Mouse (Mus musculus) layer of hippocampus, adult 18-20 months (tissue): Measurements from ENCODE around the gene Kif26a. TPM values are rescaled to one million over a fixed set of nuclear protein-coding genes. Genes with fewer than 3 reads are reported as not detected.

Source experiments
- DNase-seq, 2 experiments: peaks; one replicate each; pipeline ENCODE4 v3.0.0; 2022; ENCODE audit warnings: low spot score in 2 of 2
- total RNA-seq, 2 experiments: library from RNA; stranded (reverse); gene quantifications; 2 replicates each; pipeline ENCODE4 v1.2.3; 2021

The Kif26a gene
- total RNA-seq, 2 experiments from 2014 or later, result 3.9 to 4.5 TPM

DNA sequence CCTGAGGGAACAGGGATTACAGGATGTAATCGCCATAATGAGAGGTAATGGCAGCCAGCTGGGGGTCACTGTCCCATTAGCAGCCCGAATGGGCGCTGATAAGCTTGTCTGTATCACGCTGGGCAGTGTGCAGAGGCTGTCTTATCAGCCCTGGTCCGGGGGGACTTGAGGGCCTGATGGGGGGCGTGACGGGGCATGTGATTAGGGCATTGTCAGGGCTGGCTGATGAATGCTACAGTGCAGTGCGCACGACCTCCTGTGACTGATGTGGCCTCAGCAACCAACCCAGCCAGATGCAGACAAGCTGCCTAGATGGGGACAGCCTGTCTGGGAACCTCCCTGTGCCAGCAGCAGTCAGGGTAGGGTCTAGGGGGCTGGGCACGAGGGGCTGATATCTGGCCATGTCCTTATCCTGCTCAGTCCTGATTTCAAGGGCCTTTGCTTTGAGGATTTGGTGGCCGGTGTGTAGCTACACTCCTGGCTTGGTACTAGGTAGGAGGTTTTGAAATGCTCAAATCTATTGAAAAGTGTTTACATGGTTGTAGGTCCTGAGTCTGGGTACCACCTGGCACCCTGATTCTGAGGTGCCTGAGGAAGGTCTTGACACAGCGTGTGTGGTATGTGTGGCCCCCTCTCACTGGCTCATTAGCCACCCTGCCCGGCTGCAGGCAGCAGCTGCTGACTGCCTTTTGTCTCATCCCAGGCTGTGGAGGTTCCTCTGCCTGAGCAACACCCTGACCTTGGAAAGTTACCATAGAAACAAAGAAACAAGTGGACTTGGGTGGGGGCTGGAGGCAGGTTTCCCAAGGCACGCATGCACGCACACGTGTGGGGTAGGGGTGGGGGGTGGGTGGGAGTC is 18.2 kb downstream of the Kif26a start:
- DNase-seq, result no peak

DNA sequence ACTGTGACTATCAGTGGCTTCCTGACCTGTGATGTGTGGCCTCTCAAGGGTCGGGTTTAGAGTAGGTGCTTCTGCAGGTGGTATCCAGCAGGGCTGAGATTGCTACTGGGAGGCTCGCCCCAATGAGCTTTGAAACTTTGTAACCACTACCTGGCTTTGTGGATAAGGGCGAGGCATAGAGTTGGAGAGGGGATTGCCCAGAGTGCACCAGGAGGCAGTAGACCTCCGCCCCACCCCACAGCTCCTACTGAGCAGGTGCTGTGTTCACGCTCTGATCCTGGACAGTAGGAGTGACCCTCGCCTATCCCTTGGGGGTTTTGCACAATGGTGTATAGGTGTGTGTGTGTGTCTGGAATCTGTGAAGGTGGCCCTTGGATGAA is 18.8 kb downstream of the Kif26a start:
- DNase-seq, result no peak

DNA sequence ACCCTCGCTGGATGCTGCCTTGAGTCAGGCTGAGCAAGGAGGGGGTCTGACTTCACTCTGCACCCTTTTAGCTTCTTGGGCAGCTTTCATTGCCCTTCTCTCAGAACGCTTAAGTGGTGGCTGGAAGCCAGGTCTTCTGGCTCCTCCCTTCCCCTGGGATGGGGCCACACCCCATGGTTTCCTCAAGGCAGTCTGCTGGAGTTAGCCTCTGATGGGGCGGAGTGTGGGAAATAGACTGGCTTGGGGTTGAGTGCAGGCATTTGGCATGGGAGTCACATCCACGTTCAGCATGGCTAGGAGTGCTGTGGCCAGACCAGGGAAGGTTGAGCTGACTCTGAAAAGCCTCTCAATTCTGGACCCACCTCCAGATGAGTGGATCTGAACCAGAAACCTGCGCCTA is 23.2 kb downstream of the Kif26a start:
- DNase-seq, result no peak

DNA sequence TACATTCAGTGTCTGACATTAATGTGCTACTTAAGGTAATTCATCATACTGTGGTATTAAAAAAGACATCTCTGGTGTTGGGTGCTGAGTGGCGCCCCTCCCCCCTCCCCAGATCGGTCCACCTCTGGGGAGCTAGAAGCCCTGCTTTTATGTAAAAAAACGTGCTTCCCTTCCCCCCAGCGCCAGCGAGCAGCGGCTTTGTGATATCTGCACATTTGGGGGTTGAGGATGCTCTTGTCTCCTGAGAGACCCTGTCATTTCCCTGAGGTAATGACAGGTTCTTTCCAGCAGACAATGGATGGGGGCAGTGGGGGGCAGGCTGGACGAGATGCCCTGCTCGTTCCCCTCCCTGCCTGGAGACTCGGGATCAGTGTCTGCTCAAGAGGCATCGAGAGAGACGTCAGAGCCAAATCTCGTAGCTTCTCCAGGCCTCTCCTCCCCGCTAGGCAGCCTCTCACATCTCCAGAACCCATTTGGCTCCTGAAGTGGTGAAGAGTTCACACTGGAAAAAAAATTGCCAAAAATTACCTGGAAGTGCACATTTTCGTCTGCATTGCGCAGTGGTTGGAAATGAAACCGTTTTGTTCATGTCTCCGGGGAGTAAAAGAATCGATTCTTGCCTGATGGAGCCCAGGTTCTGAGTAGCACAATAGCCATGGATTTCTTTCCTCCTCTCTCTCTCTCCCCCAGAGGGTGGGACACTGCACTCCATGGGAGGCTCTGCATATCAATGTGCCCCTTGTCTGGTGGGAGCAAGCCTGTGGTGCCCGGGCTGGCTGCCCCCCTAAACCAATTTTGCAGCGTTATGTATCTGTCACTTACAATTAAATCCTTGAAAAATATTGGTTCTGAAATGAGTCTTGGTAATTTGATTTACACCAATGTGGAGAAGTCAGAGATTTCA is 24.9 kb downstream of the Kif26a start:
- no peak for DNase-seq

DNA sequence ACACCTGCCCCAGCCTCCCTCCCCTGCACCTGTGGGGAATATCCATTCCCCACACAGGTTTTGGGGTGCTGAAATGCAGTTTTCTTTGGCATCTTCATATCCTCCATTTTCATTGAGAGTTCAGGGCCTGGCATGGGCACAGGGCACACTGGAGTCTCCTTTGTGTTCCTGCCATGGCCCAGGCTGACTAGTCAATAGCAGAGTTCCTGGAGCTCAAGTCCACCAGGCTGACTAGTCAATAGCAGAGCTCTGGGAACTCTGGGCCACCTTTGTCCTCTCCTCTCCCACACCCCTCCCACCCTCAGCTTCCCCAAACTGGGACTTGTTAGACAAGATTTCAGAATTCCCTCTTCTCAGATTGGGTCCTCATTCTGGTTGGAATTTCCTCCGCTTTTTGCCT is 25.6 kb downstream of the Kif26a start:
- no peak for DNase-seq

DNA sequence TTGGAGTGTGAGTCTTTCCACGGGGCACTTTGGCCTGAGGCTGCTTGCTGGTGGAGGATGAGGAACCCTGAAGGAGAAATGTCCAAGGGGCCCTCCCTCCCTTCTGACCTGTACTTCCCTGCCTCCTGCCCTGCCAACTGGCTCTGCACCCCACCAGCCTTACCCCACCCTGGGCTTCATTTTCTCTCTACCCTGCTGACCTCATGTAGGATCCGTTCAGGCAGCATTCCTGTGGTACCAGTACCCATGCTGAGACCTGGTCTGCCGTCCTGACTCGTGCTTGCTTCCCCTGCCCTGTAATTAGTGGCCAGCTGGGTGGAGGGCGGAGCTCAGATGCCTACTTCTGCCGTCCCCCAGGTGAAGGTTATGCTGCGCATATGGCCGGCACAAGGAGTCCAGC is 26.2 kb downstream of the Kif26a start:
- DNase-seq, result no peak

DNA sequence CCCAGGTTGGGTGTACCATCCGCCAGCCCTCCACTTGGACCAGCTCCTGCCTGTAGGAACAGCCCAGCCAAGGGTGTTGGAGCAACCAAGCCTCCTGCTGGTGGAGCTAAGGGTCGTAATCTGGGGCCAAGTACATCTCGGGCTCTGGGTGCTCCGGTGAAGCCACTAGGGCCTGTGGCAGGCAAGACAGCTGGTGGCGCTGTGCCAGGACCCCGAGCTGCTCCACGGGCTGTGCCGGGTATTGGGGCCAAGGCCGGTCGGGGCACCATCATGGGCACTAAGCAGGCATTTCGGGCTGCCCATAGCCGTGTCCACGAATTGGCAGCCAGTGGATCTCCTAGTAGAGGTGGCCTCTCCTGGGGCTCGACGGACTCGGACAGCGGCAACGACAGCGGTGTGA is 31.7 kb downstream of the Kif26a start:
- DNase-seq, result no peak

DNA sequence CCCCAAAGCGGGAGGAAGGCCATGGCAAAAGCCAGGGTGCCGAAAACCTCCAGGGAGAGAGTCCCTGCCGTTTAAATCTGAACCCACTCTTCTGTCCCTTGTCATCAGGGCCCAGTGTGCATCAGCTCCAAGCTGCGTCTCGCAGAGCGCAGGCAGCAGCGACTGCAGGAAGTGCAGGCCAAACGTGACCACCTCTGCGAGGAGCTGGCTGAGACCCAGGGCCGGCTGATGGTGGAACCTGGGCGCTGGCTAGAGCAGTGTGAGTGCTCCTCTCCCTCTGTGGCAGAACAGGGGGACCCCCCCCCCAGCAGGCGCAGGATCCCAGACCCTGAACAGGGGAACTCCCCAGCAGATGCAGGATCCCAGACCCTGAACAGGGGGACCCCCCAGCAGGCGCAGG is 33.7 kb downstream of the Kif26a start:
- DNase-seq, result no peak

DNA sequence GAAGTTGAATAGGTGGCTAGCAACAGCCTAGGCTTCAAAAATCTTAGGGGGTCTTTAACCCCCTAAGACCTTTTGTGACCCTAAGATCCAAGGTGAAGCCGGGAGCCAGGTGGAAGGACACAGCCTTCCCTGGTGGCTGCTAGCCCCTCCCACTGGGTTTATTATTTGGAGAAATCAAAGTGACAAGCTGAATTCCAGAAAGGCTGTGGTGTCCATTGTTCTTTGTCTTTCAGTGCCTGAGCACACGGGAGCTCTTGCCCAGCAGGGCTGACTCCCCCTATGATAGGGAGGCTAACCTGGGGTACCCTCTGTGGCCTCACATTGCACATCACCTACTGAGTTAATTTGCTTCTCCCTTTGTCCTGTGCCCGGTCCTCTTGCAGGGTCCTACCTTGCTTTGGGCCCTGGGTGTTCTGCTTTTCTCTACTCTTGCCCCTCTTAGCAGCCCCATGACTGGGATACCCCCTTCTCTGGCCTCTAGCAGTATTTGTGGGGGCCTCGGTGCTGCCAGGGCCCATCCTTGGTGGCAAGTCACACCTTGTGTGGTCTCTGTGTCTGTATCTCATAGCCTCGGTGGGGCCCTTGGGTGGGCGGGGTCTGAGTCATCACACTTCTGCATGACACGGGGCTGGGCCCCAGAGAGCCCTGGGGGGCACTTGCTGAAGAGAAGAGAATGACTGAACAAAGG is 36.1 kb downstream of the Kif26a start:
- DNase-seq, result no peak

DNA sequence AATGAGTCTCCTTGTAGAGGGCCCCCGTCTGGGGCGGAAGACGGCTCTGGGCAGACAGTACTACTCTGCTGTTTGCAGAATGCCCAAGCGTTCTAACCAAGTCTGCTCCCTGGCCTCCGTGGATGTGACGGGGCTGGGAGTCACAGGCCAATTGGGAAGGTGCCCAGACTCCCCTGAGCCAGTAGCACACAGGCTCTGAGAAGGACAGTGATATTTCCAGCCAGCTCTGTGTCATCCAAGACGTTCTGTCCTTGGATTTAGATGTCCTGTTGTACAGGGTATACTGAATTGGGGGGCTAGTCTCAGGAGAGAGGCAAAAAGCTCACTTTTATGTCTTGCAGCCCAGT is 36.6 kb downstream of the Kif26a start:
- DNase-seq, result no peak

DNA sequence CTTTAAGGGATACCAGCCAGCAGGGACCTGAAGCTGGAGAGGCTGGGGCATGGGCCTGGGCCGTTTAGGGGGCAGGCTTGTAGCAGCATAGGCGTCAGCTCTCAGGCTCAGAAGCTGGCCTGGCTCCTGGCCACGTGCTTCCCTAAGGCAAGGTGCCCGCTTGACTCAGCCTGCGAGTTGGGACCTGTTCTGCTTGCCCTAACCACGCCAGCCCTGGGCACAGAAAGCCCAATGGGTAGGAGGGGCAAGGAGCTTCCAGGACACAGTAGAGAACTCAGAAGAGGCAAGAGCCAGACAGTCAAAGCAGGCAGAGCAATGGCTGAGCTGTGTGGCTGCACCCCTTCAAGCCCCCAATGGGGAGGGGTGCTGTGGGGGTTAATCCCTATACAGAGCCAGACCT is 37.7 kb downstream of the Kif26a start:
- no peak for DNase-seq

DNA sequence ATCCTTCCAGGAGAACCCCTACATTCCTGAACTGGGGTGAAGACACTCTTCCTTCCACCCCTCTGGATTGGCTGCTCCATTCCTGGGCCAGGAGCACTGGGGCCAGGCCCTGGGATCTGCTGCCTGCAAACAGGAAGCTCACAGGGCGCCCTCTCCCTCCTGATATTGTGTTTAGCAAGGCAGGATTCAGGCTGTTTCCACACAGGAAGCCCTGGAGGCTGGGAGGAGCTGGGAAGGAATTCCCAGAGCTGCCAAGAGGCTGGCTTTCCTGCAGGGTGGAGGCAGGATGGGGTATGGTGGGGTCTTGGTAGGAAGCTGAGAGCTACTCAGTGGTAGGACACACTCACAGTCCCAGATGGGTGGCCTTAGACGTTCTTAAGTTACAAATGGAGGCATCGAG is 38.4 kb downstream of the Kif26a start:
- no peak for DNase-seq

DNA sequence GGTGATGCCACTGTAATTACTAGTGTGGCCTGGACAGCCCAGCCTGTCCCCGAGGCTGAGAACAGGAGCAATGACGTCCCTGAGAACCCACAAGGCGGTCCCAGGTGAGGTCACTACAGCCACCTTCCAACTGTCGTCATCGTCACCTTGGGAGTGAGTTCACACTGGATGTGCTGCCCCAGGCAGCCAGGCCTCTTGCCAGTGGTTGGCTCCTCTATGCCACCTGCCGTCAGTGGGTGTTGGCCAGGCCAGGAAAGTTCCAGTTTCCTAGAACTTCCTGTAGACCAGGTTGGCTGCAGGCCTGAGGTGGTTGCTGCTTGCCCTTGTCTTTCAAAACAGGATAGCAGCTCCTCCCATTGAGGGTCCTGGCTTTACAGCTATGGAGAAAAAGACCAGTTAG is 40.9 kb downstream of the Kif26a start:
- no peak for DNase-seq

DNA sequence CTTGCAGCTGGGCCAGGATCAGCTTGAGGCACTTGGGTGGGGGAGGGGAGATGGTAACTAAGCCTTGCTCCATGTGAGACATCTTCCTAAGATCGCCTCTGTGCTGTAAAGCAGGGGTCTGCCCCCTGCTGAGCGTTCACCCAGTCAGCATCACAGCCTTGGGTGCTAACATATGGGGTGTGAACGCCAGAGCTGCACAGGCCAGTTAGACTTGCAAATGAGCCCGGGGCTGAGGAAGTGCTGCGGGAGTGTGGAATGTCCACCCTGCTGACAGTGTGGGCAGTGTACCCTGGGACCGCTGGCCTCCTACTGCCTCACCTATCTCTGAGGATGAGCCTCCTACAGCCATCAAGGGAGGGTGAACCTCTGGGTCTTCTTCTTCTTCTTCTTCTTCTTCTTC is 45.7 kb downstream of the Kif26a start:
- DNase-seq, result no peak

DNA sequence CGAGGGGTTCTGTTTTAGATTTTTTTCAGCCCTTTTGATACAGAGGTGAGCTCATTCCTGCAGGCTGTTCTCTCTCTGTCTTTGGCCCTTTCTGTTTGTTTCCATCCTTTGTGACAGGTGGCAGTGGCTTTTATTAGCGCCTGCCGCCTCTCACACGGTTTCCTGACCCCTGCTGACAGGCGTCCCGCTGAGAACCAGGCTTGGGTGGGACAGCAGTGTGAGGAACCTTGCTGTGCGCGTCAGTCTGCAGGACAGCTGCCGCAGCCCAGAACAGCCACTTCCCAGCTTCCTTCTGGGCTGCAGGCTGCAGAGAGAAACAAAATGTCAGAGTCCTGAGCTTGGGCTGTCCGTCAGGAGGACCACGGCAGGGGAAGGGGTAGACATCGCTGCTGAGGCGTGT is 49.0 kb downstream of the Kif26a start:
- no peak for DNase-seq

DNA sequence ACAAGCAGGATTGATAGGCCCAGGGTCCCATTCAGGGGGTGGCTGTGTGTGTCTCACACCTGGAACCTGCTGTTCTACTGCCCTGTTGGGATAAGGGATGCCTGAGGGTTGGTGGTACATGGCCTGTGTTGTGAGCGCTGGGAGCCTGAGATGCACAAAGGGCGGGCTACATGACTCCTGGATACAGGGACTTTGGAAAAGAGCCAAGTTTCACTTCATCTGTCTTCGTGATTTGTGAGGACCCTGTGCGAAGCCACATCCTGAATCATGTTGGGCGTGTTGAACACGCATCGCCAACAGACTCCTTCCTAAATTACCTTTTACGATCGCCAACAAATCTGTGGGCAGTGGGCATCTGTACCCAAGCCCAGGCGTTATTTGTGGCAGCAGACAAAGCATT is 50.6 kb downstream of the Kif26a start:
- DNase-seq, result no peak

DNA sequence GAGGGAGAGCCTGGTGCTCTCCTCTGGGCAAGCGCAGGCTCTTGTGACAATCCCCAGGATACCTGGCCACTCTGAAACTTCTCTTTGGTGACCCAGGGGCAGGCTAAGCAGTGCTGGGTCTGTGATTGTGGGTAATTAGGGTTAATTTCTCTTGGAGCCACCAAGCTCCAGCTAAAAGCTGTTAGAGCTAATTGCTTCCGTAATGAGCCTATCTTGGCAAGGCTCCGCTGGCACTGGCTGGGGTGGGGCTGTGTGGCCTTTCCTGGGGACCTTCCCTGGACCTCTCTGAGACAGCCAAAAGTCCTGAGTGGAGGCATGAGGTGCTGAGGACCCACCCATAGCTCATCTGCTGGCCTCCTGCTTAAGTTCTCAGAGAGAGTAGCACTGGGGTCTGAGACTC is 53.4 kb downstream of the Kif26a start:
- no peak for DNase-seq

DNA sequence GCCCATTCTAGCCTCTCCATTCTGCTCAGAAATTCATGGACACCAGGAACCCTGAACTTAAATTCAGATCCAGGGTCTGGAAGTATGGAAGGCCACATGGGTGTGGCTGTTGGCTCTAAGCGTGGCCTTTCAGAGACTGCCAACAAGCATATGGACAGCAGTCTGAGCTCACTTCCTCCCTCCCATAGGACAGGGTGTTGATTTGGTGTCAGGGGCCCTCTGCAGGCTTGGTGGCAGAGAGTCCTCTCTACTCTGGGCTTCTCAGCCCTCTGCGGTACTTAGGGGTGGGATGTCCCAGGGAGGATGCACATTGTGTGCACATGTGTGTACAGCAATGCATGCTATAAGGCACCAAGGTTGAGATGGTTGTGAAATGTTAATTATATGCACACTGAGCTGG is 54.0 kb downstream of the Kif26a start:
- DNase-seq, result no peak

DNA sequence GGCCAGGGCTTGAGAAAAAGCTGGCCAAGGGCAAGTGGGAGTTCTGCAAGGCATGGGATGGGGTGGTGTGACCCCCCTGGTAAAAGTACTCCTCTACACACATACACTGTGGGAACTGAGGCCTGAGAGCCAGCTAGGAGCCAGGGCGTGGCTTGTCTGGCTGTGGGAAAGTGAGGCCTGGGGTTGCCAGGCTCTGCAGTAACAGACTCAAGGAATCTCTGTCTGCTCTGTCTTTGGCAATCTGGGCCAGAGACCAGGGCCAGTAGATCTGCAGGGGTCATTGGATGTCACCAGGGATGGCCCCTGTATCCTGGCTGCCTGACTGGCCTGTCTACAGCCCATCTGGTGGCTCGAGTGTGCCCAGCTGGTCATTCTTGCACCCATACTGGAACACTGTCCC is 61.2 kb downstream of the Kif26a start:
- no peak for DNase-seq

DNA sequence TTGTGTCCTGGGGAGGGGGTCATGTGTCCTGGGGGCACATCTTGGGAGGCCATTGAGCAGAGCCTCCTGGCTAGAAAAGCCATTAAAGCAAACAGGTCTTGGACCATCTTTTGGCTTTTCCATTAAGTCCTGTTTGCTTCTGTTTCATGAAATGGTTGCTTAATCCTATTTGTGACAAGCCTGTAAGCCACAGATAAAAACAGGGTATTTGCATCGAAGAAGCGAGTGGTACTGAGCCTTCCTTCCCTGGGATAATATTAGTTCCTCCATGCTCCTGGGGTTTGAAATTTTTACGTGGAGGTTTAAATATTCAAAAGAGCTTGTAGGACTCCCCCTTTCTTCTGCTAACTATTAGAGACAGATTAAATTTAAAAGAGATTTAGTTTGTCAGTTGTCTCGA is 61.7 kb downstream of the Kif26a start:
- no peak for DNase-seq

DNA sequence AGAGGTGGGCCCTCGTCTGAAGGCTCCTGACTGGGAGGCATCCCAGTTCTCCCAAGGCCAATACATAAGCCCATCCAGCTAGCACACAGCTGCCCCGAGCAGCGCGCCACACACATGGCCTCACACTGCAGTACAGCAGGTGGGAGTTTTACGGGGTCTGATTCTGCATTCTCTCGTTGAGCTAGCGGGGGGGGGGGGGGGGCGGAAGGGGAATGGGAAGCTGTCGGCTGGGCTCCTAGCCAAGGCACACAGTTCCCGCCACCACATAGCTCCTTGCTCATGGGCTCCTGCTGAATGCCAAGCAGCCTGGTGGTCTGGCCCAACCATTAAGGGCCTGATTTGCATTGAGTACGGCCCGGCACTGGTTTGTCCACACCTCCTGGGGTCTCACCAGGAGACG is 64.6 kb downstream of the Kif26a start:
- DNase-seq, result no peak

DNA sequence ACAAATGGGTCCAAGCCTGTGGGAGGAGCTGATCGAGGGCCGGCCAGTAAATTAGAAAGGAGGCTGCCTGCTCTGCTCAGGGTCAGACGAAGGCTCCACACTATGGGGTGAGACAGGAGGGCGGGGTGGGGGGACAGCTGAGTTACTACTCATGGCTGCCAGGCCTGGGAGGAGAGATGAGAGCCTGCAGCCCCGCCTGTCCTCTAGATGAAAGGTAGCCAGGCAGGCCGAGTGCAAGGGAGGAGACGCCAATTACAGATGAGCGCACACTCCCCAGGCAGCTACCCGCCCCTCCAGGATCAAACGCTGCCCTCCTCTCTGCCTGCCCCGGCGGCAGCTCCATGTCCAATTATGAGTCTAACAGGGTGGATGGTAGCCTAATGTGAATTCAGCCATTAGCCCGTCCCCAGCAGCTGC is 68.4 kb downstream of the Kif26a start:
- no peak for DNase-seq
